Mouse (Mus musculus): ENCODE results near the gene A730015C16Rik. TPM values are rescaled to one million over a fixed set of nuclear protein-coding genes. Genes with fewer than 3 reads are reported as not detected.
A peak's percentile ranks its signal among the peaks of the same experiment; 100 is the strongest.

Gene A730015C16Rik
- polyA plus RNA-seq, 1 experiment from 2014 or later = 1.2 TPM

DNA sequence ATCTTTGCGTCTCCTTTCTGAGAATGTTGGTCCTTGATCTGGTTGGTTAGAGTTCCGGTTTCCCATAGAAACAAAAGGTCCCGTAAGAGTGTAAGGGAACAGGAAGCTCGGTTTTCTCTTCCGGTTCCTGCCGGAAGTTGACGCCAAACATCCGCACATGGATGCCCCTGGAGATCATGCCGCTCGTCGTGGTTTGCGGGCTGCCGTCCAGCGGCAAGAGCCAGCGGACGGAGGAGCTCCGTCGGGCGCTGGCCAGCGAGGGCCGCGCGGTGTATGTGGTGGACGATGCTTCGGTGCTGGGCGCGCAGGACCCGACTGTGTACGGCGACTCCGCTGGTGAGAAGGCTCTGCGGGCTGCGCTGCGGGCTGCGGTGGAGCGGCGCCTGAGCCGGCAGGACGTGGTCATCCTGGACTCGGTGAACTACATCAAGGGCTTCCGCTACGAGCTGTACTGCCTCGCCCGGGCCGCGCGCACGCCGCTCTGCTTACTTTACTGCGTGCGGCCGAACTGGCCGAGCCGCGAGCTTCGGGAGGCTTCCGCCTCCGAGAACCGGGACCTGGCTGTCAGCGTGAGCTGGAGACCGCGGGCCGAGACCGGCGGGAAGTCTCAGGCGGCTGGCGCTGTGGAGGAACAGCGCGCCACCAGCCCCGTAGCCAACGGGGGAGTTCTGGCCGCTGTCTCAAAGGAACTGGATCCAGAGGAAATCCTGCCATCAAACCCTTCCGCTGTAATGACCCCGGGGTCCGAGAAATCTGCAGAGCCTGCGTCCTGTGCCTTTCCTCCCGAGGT is 509 bp downstream of the A730015C16Rik start, which contains the start of gene Kti12:
Gene Kti12 (plus strand): TSS at position 71 of the 790 bp plus-strand sequence.
- WGBS = under 1% methylated on average over 77 of the region's 77 CpGs

DNA sequence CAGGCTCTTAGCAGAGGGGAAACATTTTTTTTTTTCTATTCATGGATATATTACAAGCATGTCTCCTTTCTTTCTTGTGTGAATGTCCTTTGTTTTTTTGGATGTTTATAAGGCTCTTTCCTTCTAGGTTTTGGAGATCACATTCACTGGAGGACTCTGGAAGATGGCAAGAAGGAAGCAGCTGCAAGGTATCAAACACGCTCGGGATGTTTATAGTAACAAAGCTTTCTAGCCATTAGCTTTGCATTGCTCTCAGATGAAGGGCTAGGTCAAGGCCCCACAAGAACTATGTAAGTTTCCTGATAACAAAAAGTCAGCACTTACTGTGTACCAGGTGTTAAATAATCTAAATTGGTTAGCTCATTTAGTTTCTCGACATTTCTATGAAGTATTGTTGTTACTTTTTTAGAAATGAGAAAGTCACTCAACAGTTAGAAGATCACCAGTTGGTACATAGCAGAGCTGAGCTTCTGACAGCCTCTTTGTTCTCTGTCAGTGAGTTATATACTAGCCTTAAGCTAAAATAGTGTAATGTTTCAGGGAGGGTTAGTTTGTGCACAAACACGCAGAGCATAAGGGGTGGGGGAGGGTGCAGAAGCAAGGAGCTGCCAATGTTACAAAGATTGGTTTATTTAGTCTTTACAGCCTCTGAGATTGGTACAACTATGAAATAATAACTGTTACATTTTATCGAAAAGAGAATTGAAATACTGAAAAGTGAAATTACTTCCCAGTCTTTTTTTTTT is 2.4 kb downstream of the A730015C16Rik start:
- Histone ChIP-seq H3K9me3 (ENCODE audit: control insufficient read depth, low read length) (no peaks in the 10 kb centered on the region), H3K4me2 (no peak overlapping the region), H3K27me3 (ENCODE audit: control insufficient read depth, insufficient read depth, low read length) (no peaks in the 10 kb centered on the region), H3K9ac (ENCODE audit: low read length) (no peak overlapping the region), H3K36me3 (ENCODE audit: control insufficient read depth, insufficient read depth, low read length) (no peaks in the 10 kb centered on the region), H3K4me1 (ENCODE audit: control insufficient read depth, insufficient read depth, low read length) (peaks cover 14% of the 10 kb centered on the region), H3K4me3 (ENCODE audit: low read depth, low read length) (no peak overlapping the region), H3K27ac (ENCODE audit: low read depth, low read length) (no peak overlapping the region)
- ATAC-seq (ENCODE audit: low FRiP score) (no peak), DNase-seq (ENCODE audit: low spot score, missing footprints) (no peak)
- WGBS = 95% methylated on average over 5 of the region's 5 CpGs

More for the DNA sequence above, 509 bp downstream of the A730015C16Rik start, which contains the start of gene Kti12:
- peaks cover 14% of the 10 kb centered on the region for H3K4me1 ChIP-seq (ENCODE audit: control insufficient read depth, insufficient read depth, low read length)
- peak within 1 kb of the TSS; percentile 63 for H3K27ac ChIP-seq (ENCODE audit: low read depth, low read length)
- no peaks in the 10 kb centered on the region for H3K9me3 ChIP-seq (ENCODE audit: control insufficient read depth, low read length)
- no peaks in the 10 kb centered on the region for H3K27me3 ChIP-seq (ENCODE audit: control insufficient read depth, insufficient read depth, low read length)
- no peaks in the 10 kb centered on the region for H3K36me3 ChIP-seq (ENCODE audit: control insufficient read depth, insufficient read depth, low read length)
- H3K4me2 ChIP-seq = peak within 1 kb of the TSS; percentile 98
- peak within 1 kb of the TSS; percentile 83 for H3K9ac ChIP-seq (ENCODE audit: low read length)
- ATAC-seq (ENCODE audit: low FRiP score) = peak; percentile 89
- peak within 1 kb of the TSS; percentile 93 for H3K4me3 ChIP-seq (ENCODE audit: low read depth, low read length)
- peak; percentile 97 for DNase-seq (ENCODE audit: low spot score, missing footprints)

DNA sequence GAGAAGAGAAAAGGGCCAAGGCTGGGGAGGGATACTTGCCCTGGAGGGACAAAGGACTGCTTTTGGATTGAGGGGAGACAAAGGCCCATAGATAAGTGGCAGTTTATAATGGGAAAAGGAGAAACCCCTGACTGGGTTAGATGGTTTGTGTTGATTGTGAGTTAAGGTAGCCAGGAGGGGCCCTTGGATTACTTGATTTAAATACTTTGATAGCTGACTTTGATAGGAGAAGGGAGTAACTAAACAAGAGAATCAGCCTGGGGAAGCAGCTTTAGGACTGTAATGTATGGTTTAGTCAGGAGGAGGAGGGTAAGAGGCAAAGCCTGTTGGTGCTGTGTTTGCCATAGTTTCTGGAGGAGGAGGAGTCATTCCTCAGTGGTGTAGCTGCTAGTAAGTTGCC is 5.1 kb downstream of the A730015C16Rik start:
- H3K9me3 ChIP-seq (ENCODE audit: control insufficient read depth, low read length) = no peaks in the 10 kb centered on the region
- H3K4me1 ChIP-seq (ENCODE audit: control insufficient read depth, insufficient read depth, low read length) = peaks cover 2% of the 10 kb centered on the region; the same call in 1 of the 2 replicates
- ATAC-seq (ENCODE audit: low FRiP score) = no peak
- H3K9ac ChIP-seq (ENCODE audit: low read length) = no peak overlapping the region
- no peaks in the 10 kb centered on the region for H3K36me3 ChIP-seq (ENCODE audit: control insufficient read depth, insufficient read depth, low read length)
- no peaks in the 10 kb centered on the region for H3K27me3 ChIP-seq (ENCODE audit: control insufficient read depth, insufficient read depth, low read length)
- no peak for DNase-seq (ENCODE audit: low spot score, missing footprints)
- H3K4me2 ChIP-seq = no peak overlapping the region
- no peak overlapping the region for H3K4me3 ChIP-seq (ENCODE audit: low read depth, low read length)
- H3K27ac ChIP-seq (ENCODE audit: low read depth, low read length) = no peak overlapping the region

DNA sequence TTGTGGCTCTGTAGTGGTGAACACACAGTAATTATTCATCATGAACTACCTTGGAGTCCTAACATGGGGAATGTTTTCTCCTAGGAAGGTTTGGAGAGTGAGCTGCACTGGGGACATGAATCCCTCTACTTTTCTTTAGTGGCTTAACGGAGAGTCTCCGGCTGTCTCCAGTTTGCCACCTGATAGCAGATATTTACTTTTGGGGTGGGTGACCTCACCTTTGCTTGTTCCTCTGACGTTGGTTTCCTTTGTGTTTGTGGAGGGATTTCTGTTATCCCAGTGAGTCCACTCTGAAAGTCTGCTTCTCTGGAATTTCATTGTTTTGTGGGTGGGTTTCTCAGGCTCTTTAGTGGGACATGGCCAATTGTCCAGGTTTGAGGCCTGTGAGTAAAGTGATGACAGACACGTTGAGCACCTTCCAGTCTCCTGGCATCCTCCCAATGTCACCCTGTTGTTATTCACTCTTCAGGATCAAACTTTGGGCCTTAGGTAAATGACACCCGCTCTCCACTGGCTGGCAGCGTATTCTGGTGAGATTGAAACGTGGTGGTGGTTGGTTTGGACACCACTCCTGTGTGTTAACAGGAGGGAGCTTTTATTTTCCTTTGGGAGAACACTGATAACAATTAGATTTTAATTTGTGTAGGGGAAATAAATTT is 6.4 kb downstream of the A730015C16Rik start:
- no peak for DNase-seq (ENCODE audit: low spot score, missing footprints)
- no peak overlapping the region for H3K4me2 ChIP-seq
- H3K27me3 ChIP-seq (ENCODE audit: control insufficient read depth, insufficient read depth, low read length) = no peaks in the 10 kb centered on the region
- WGBS = 89% methylated on average over 7 of the region's 7 CpGs
- no peak for ATAC-seq (ENCODE audit: low FRiP score)
- H3K27ac ChIP-seq (ENCODE audit: low read depth, low read length) = no peak overlapping the region
- no peaks in the 10 kb centered on the region for H3K9me3 ChIP-seq (ENCODE audit: control insufficient read depth, low read length)
- H3K36me3 ChIP-seq (ENCODE audit: control insufficient read depth, insufficient read depth, low read length) = no peaks in the 10 kb centered on the region
- H3K4me3 ChIP-seq (ENCODE audit: low read depth, low read length) = no peak overlapping the region
- H3K9ac ChIP-seq (ENCODE audit: low read length) = no peak overlapping the region
- H3K4me1 ChIP-seq (ENCODE audit: control insufficient read depth, insufficient read depth, low read length) = peaks cover 1% of the 10 kb centered on the region; the same call in 1 of the 2 replicates

DNA sequence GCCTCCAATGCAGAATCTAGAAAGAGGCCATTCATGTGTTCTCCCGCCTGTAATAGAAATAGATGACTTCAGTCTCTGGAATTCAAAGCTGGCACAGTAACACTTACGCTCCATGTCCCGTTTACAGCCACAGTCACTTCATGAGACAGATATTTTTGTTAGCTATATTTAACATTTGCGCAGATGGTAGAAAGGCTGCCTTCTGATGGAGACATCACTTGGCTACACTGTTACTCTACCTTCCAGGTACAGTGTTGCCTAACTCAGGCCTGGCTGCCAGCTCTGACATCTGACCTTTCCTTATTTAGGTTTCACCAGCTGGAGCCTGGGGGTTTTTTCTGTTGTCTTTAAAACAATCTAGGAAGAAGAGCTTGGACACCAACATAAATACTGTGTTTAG is 10.4 kb downstream of the A730015C16Rik start:
- 96% methylated on average over 4 of the region's 4 CpGs for WGBS
- ATAC-seq (ENCODE audit: low FRiP score) (no peak), DNase-seq (ENCODE audit: low spot score, missing footprints) (no peak)
- Histone ChIP-seq H3K27ac (ENCODE audit: low read depth, low read length) (no peak overlapping the region), H3K4me1 (ENCODE audit: control insufficient read depth, insufficient read depth, low read length) (peaks cover 10% of the 10 kb centered on the region), H3K27me3 (ENCODE audit: control insufficient read depth, insufficient read depth, low read length) (no peaks in the 10 kb centered on the region), H3K36me3 (ENCODE audit: control insufficient read depth, insufficient read depth, low read length) (no peaks in the 10 kb centered on the region), H3K9ac (ENCODE audit: low read length) (no peak overlapping the region), H3K4me3 (ENCODE audit: low read depth, low read length) (no peak overlapping the region), H3K9me3 (ENCODE audit: control insufficient read depth, low read length) (no peaks in the 10 kb centered on the region), H3K4me2 (no peak overlapping the region)

DNA sequence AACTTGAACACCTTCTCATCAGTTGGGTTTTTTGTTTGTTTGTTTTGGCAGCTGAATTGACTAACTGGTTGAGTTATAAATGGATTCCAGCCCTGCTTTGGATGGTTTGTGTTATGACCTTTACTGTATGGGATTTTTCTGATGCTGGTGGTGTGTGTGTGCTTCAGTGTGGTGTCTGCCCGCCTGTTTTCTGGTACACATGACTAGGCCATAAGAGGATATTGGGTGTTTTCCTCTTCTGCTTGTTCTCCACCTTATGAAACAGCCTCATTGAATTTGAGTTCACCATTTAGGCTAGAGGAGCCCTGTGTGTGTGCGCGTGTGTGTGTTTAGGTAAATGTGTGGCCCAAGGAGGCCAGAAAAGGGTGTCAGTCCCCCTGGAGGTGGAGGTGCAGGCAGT is 12.9 kb downstream of the A730015C16Rik start:
- H3K27me3 ChIP-seq (ENCODE audit: control insufficient read depth, insufficient read depth, low read length) = no peaks in the 10 kb centered on the region
- H3K36me3 ChIP-seq (ENCODE audit: control insufficient read depth, insufficient read depth, low read length) = no peaks in the 10 kb centered on the region
- no peaks in the 10 kb centered on the region for H3K9me3 ChIP-seq (ENCODE audit: control insufficient read depth, low read length)
- no peak overlapping the region for H3K27ac ChIP-seq (ENCODE audit: low read depth, low read length)
- no peak for DNase-seq (ENCODE audit: low spot score, missing footprints)
- no peak for ATAC-seq (ENCODE audit: low FRiP score)
- H3K4me1 ChIP-seq (ENCODE audit: control insufficient read depth, insufficient read depth, low read length) = peaks cover 23% of the 10 kb centered on the region
- WGBS = 71% methylated on average over 3 of the region's 3 CpGs
- H3K4me3 ChIP-seq (ENCODE audit: low read depth, low read length) = peak overlapping the region; percentile 78
- peak overlapping the region; percentile 83 for H3K4me2 ChIP-seq
- H3K9ac ChIP-seq (ENCODE audit: low read length) = peak overlapping the region; percentile 97

DNA sequence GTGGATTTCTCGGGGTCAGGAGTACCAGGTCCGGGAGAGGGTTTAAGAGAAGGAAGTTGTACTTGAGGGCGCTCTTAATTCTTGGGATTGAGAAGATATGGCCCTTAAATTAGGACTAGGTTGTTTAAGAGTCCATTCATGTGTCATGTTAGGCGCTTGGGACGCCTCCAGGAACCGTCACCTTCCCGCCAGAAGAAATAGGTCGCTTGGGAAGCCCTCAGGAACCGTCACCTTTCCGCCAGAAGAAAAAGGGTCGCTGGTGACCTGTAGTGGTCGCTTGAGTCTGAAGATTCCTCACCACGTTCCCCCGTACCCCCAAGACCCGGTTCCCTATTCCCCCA is 13.5 kb downstream of the A730015C16Rik start:
- H3K27me3 ChIP-seq (ENCODE audit: control insufficient read depth, insufficient read depth, low read length) = no peaks in the 10 kb centered on the region
- ATAC-seq (ENCODE audit: low FRiP score) = no peak
- DNase-seq (ENCODE audit: low spot score, missing footprints) = no peak
- H3K27ac ChIP-seq (ENCODE audit: low read depth, low read length) = peak overlapping the region; percentile 99
- H3K4me3 ChIP-seq (ENCODE audit: low read depth, low read length) = peak overlapping the region; percentile 78
- H3K4me2 ChIP-seq = peak overlapping the region; percentile 83
- under 1% methylated on average over 15 of the region's 15 CpGs for WGBS
- no peaks in the 10 kb centered on the region for H3K9me3 ChIP-seq (ENCODE audit: control insufficient read depth, low read length)
- H3K36me3 ChIP-seq (ENCODE audit: control insufficient read depth, insufficient read depth, low read length) = peaks cover under 1% of the 10 kb centered on the region; the same call in 1 of the 2 replicates
- H3K4me1 ChIP-seq (ENCODE audit: control insufficient read depth, insufficient read depth, low read length) = peaks cover 23% of the 10 kb centered on the region
- peak overlapping the region; percentile 97 for H3K9ac ChIP-seq (ENCODE audit: low read length)

DNA sequence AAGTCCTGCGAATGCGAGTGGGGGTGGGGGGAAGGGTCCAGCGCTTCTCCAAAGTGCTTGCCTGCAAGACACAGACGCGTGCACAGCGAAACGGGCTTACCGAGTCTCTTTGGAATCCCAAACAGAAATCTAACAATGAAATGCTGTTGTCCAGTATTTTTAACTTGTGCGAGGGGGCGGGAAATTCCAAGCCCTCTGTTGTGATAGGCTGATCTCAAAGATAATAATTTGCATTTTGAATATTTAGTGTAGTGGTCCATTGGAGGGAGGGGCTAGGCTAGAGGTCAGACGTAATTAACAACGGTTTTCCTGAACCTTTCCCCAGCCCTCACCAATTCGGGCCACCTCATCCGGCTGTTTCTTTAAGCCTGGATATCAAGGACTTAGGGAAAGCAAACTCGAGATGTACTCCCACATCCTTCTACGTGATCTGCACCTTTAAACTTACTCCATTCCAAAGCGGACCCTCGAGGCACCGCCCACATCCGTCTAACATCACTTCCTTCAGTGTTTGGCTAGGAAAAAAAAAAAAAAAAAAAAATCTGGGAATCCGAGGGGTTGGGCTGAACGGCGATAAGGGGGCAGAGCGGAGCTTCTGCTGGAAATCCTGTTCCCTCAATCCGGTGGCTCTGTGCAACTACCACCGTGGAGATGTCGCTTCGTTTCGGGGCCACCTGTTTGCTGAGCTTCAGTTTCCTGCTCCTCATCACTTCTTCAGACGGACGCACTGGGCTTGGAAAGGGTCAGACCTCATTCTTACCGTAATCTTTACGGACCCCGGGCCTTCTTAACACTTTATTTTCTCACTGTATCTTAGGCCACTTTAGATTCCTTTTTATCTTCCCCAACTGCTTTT is 14.1 kb downstream of the A730015C16Rik start, which contains the start of gene Txndc12:
Gene Txndc12 (plus strand): TSS at position 487 of the 856 bp plus-strand sequence.
- H3K4me1 ChIP-seq (ENCODE audit: control insufficient read depth, insufficient read depth, low read length) = peaks cover 23% of the 10 kb centered on the region
- ATAC-seq (ENCODE audit: low FRiP score) (peak; percentile 81), DNase-seq (ENCODE audit: low spot score, missing footprints) (peak; percentile 99)
- peaks cover 3% of the 10 kb centered on the region; the same call in 1 of the 2 replicates for H3K36me3 ChIP-seq (ENCODE audit: control insufficient read depth, insufficient read depth, low read length)
- peak within 1 kb of the TSS; percentile 78 for H3K4me3 ChIP-seq (ENCODE audit: low read depth, low read length)
- H3K9me3 ChIP-seq (ENCODE audit: control insufficient read depth, low read length) = no peaks in the 10 kb centered on the region
- H3K27me3 ChIP-seq (ENCODE audit: control insufficient read depth, insufficient read depth, low read length) = no peaks in the 10 kb centered on the region
- H3K9ac ChIP-seq (ENCODE audit: low read length) = peak within 1 kb of the TSS; percentile 97
- H3K4me2 ChIP-seq = peak within 1 kb of the TSS; percentile 83
- H3K27ac ChIP-seq (ENCODE audit: low read depth, low read length) = peak within 1 kb of the TSS; percentile 99
- under 1% methylated on average over 34 of the region's 34 CpGs for WGBS
